8 mouse cellular contexts compared by ENCODE assay signal in the genomic region with DNA sequence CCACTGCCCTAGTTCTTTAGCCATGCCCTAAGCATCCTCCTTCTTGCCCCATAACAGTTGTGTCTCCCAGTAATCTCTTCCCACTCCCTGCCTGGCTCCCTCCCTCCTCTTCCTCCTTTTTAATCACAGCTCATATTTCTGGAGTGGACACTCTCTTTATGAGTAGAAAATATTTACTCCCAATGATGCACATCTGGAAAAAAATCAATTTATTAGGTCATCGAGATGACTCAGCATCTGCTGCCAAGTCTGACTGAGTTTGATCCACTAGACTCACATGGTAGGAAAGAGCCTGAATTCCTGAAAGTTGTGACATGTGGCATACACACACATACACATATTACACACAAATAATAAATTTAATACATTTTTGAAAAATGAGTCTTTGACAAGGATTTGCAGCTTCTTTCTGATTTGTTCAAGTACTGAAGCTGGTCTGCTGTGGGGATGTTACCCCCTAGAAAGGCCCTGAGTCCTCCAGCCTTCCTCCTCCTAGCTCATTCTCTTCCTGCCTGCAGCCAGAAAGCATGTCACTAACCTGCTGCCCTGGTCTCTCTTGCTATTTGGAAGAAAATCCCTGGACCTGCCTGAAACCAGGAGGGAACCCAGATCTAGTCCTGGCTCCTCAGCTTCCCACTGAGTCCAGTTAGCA. TPM values are rescaled to one million over a fixed set of nuclear protein-coding genes. Genes with fewer than 3 reads are reported as not detected.
DNase-seq lines count a peak whose midpoint lies in the region; ATAC-seq and TF ChIP-seq lines count a peak whose summit lies in the region.

No protein-coding gene starts in this region.

- peak overlapping the region; percentile 66 for H3K27ac ChIP-seq in liver, postnatal 0 days (ENCODE audit: low read depth)

- peak overlapping the region; percentile 64 for H3K4me2 ChIP-seq in liver, postnatal 0 days (ENCODE audit: low read depth, low read length)

- no peaks in the 10 kb centered on the region for H3K9me3 ChIP-seq in liver, postnatal 0 days (ENCODE audit: low read length)

- peaks cover 13% of the 10 kb centered on the region for H3K36me3 ChIP-seq in liver, postnatal 0 days (replicated peaks; ENCODE audit: insufficient read depth, low read length)

- no peak for TF ChIP-seq CTCF in liver, postnatal 0 days (IDR thresholded peaks at IDR 0.05; ENCODE audit: low read depth)

- intact Hi-C loops in left cerebral cortex, postnatal 14 days (cut with DNase I): no loop called here

- no peak for TF ChIP-seq EP300 in liver, postnatal 0 days (IDR thresholded peaks at IDR 0.05; ENCODE audit: low read depth)

- peak; percentile 48 for DNase-seq in gastrocnemius, adult 18-20 months (ENCODE audit: low spot score)
- DNase-seq in gastrocnemius, postnatal 4 days (ENCODE audit: low spot score in 2 of 2): no peak
- DNase-seq in NIH3T3 (ENCODE audit: low read depth): peak; percentile 80
- no peak for DNase-seq in liver, postnatal 0 days
- DNase-seq in left cerebral cortex, postnatal 14 days (ENCODE audit: low spot score in 2 of 2): no peak
- no peak for DNase-seq in urinary bladder, postnatal 4 days (ENCODE audit: low spot score in 2 of 2)
- DNase-seq in thymus, postnatal 36 days: no peak

- H3K4me3 ChIP-seq in liver, postnatal 0 days (ENCODE audit: low read depth, low read length): peak overlapping the region; percentile 59

- peaks cover 10% of the 10 kb centered on the region for H3K4me1 ChIP-seq in liver, postnatal 0 days (ENCODE audit: insufficient read depth)

- WGBS in liver, postnatal 0 days (ENCODE audit: insufficient replicate concordance): 61% methylated on average over 1 of the region's 1 CpGs

- ATAC-seq in hematopoietic stem cell, adult 5-6 weeks (replicated peaks in 1 of 2; ENCODE audit: insufficient read depth in 1 of 2, low FRiP score in 2 of 2, low TSS enrichment in 1 of 2, low read depth in 1 of 2, poor library complexity in 2 of 2, severe bottlenecking in 2 of 2): peak; percentile 1 to 18; a peak in 2 of 4 replicates
- ATAC-seq in liver, postnatal 0 days: no peak

- H3K27me3 ChIP-seq in liver, postnatal 0 days (ENCODE audit: insufficient read depth, low read length): no peaks in the 10 kb centered on the region

- H3K9ac ChIP-seq in liver, postnatal 0 days (replicated peaks): peak overlapping the region; percentile 39; the same call in 1 of the 2 replicates

RNA-seq across cellular contexts. Expression of a gene that starts 27.0 kb away (rescaled TPM):
- total RNA-seq in gastrocnemius, adult 18-20 months (2021): not detected
- 1 to 10 TPM in 1 of 2 experiments, not detected in 1; 1.0 TPM for total RNA-seq in gastrocnemius, postnatal 4 days (2021)
- total RNA-seq in hematopoietic stem cell, adult 5-6 weeks (2017): not detected in 2 replicates
- polyA plus RNA-seq in liver, postnatal 0 days (2015; fragmentation: Nextera tagmentation; extraction: Ambion mirVana): 248 and 262 TPM in 2 replicates
- under 1 TPM in 1 of 2 experiments, not detected in 1; 0.44 TPM for total RNA-seq in left cerebral cortex, postnatal 14 days (2021)

RNA-seq across cellular contexts. Expression of a gene that starts 27.2 kb away (rescaled TPM):
- total RNA-seq in gastrocnemius, adult 18-20 months (2021): 1 to 10 TPM; 1.3 to 2.7 TPM
- 10 to 100 TPM; 21.3 to 21.5 TPM for total RNA-seq in gastrocnemius, postnatal 4 days (2021)
- 161 and 174 TPM in 2 replicates for total RNA-seq in hematopoietic stem cell, adult 5-6 weeks (2017)
- 14.4 and 15.4 TPM in 2 replicates for polyA plus RNA-seq in liver, postnatal 0 days (2015; fragmentation: Nextera tagmentation; extraction: Ambion mirVana)
- 1 to 10 TPM; 1.9 to 2.7 TPM for total RNA-seq in left cerebral cortex, postnatal 14 days (2021)

Comparison
In these comparisons a context has a peak if more than half of its experiments do, and no peak if none do; other contexts are left out.
1. DNase-seq: peak in gastrocnemius, adult 18-20 months (single experiment) and NIH3T3 (single experiment); none in gastrocnemius, postnatal 4 days (0 of 2), liver, postnatal 0 days (single experiment), left cerebral cortex, postnatal 14 days (0 of 2), urinary bladder, postnatal 4 days (0 of 2) and thymus, postnatal 36 days (0 of 2).
2. RNA of a gene that starts 27.2 kb away (total RNA-seq): 161 to 174 TPM in hematopoietic stem cell, adult 5-6 weeks and 21.3 to 21.5 TPM in gastrocnemius, postnatal 4 days; 1.9 to 2.7 TPM in left cerebral cortex, postnatal 14 days and 1.3 to 2.7 TPM in gastrocnemius, adult 18-20 months; every median in the first group is over 4 times any median in the second.